Mouse (Mus musculus) hindbrain, embryonic 16.5 days (tissue): ENCODE measurements around the gene Pitpna. TPM values are rescaled to one million over a fixed set of nuclear protein-coding genes. Genes with fewer than 3 reads are reported as not detected.

Experiments used
- ATAC-seq: fragments of 200-750 bp; cut with Nextera tagmentation; 2 replicates; pipeline ENCODE4 v1.8.0; 2017; ENCODE audit warnings: moderate TSS enrichment, moderate library complexity
- H3K27ac ChIP-seq: fragments of 300-500 bp; sonication (generic); 2 replicates; pipeline ENCODE4 v1.5.1; 2014; ENCODE audit warnings: low read depth, mild to moderate bottlenecking, control low read depth, low read length, moderate library complexity
- H3K27me3 ChIP-seq: fragments of 300-500 bp; sonication (generic); replicated peaks from 2 replicates; pipeline ENCODE4 v1.6.1; 2014; ENCODE audit warnings: low read length; ENCODE audit not compliant: control insufficient read depth, insufficient read depth
- H3K36me3 ChIP-seq: fragments of 300-500 bp; sonication (generic); 2 replicates; pipeline ENCODE4 v1.6.1; 2014; ENCODE audit warnings: mild to moderate bottlenecking, low read length, moderate library complexity, mixed read lengths; ENCODE audit not compliant: control insufficient read depth, insufficient read depth
- H3K4me1 ChIP-seq: fragments of 300-500 bp; sonication (generic); 2 replicates; pipeline ENCODE4 v1.6.1; 2014; ENCODE audit warnings: low read depth, low read length; ENCODE audit not compliant: control insufficient read depth, insufficient read depth
- H3K4me2 ChIP-seq: fragments of 300-500 bp; sonication (generic); 2 replicates; pipeline ENCODE4 v1.6.1; 2014; ENCODE audit warnings: mild to moderate bottlenecking, low read length, control low read depth, moderate library complexity
- H3K4me3 ChIP-seq: fragments of 300-500 bp; sonication (generic); 2 replicates; pipeline ENCODE4 v1.5.1; 2014; ENCODE audit warnings: mild to moderate bottlenecking, low read length, control low read depth, moderate library complexity
- H3K9ac ChIP-seq: fragments of 300-500 bp; sonication (generic); 2 replicates; pipeline ENCODE4 v1.6.1; 2014; ENCODE audit warnings: low read depth, mild to moderate bottlenecking, control low read depth, low read length, moderate library complexity
- H3K9me3 ChIP-seq: fragments of 300-500 bp; sonication (generic); 2 replicates; pipeline ENCODE4 v1.6.1; 2014; ENCODE audit warnings: mild to moderate bottlenecking, low read length, moderate library complexity; ENCODE audit not compliant: control insufficient read depth
- WGBS: fragments of 180-500 bp; shearing (Covaris S2); extraction: QIAGEN DNeasy Blood & Tissue Kit; methylation state at CpG from one replicate; pipeline ENCODE4 v1.1.7; 2014; 5-methylcytosine and 5-hydroxymethylcytosine counted together
- polyA plus RNA-seq: library from polyadenylated mRNA; unstranded; fragments of >200 nt; fragmentation: Nextera tagmentation; extraction: Ambion mirVana; gene quantifications from 2 replicates; pipeline ENCODE4 v1.2.1, GENCODE M21; 2015

The Pitpna gene
- polyA plus RNA-seq, 1 experiment from 2014 or later = 109 TPM

GRCm38 (mm10) chr11:75581495-75582149 lies 6.3 kb upstream of the Pitpna start:
- 91% methylated on average over 7 of the region's 7 CpGs for WGBS

GRCm38 (mm10) chr11:75583521-75583920 lies 4.4 kb upstream of the Pitpna start:
- Histone ChIP-seq H3K36me3 (no peaks in the 10 kb centered on the region), H3K9ac (no peak overlapping the region)

More at GRCm38 (mm10) chr11:75581495-75582149, 6.3 kb upstream of the Pitpna start:
- H3K4me2 ChIP-seq = no peak overlapping the region
- no peak overlapping the region for H3K9ac ChIP-seq
- H3K27me3 ChIP-seq = no peaks in the 10 kb centered on the region
- H3K4me3 ChIP-seq = no peak overlapping the region
- no peak overlapping the region for H3K27ac ChIP-seq
- no peaks in the 10 kb centered on the region for H3K36me3 ChIP-seq
- H3K4me1 ChIP-seq = no peaks in the 10 kb centered on the region
- no peak for ATAC-seq
- no peaks in the 10 kb centered on the region for H3K9me3 ChIP-seq

GRCm38 (mm10) chr11:75585061-75585460 lies 2.8 kb upstream of the Pitpna start:
- Histone ChIP-seq H3K4me1 (peaks cover 14% of the 10 kb centered on the region), H3K4me2 (no peak overlapping the region), H3K27me3 (no peaks in the 10 kb centered on the region), H3K36me3 (no peaks in the 10 kb centered on the region), H3K9me3 (no peaks in the 10 kb centered on the region), H3K9ac (no peak overlapping the region), H3K4me3 (no peak overlapping the region), H3K27ac (no peak overlapping the region)
- WGBS = 85% methylated on average over 4 of the region's 4 CpGs
- ATAC-seq = no peak

More at GRCm38 (mm10) chr11:75583521-75583920, 4.4 kb upstream of the Pitpna start:
- no peak overlapping the region for H3K4me3 ChIP-seq
- no peak overlapping the region for H3K27ac ChIP-seq
- no peaks in the 10 kb centered on the region for H3K27me3 ChIP-seq
- no peaks in the 10 kb centered on the region for H3K4me1 ChIP-seq
- 77% methylated on average over 2 of the region's 2 CpGs for WGBS
- H3K9me3 ChIP-seq = no peaks in the 10 kb centered on the region
- H3K4me2 ChIP-seq = no peak overlapping the region
- no peak for ATAC-seq

- no peak overlapping the region for H3K4me2 ChIP-seq
These were observed 1.9 kb upstream of the Pitpna start for GRCm38 (mm10) chr11:75585978-75586377.

GRCm38 (mm10) chr11:75586963-75587362 lies 934 bp upstream of the Pitpna start:
- no peaks in the 10 kb centered on the region for H3K9me3 ChIP-seq
- peaks cover 1% of the 10 kb centered on the region; the same call in 1 of the 2 replicates for H3K36me3 ChIP-seq
- no peak overlapping the region for H3K4me2 ChIP-seq
- WGBS = 88% methylated on average over 5 of the region's 5 CpGs
- H3K4me1 ChIP-seq = peaks cover 16% of the 10 kb centered on the region
- ATAC-seq = no peak
- no peak overlapping the region for H3K9ac ChIP-seq
- no peaks in the 10 kb centered on the region for H3K27me3 ChIP-seq
- no peak overlapping the region for H3K27ac ChIP-seq
- no peak overlapping the region for H3K4me3 ChIP-seq

More at GRCm38 (mm10) chr11:75585978-75586377, 1.9 kb upstream of the Pitpna start:
- H3K27me3 ChIP-seq = no peaks in the 10 kb centered on the region
- ATAC-seq = no peak
- no peak overlapping the region for H3K4me3 ChIP-seq
- no peak overlapping the region for H3K27ac ChIP-seq
- WGBS = 79% methylated on average over 5 of the region's 5 CpGs
- no peaks in the 10 kb centered on the region for H3K9me3 ChIP-seq
- H3K4me1 ChIP-seq = peaks cover 16% of the 10 kb centered on the region
- no peak overlapping the region for H3K9ac ChIP-seq
- no peaks in the 10 kb centered on the region for H3K36me3 ChIP-seq

- Histone ChIP-seq H3K9me3 (no peaks in the 10 kb centered on the region), H3K27ac (peak overlapping the region; percentile 94), H3K4me3 (peak overlapping the region; percentile 91), H3K27me3 (no peaks in the 10 kb centered on the region), H3K4me1 (peaks cover 16% of the 10 kb centered on the region), H3K9ac (peak overlapping the region; percentile 93), H3K4me2 (peak overlapping the region; percentile 68), H3K36me3 (peaks cover 12% of the 10 kb centered on the region)
- peak; percentile 84 for ATAC-seq
- 1% methylated on average over 33 of the region's 37 CpGs for WGBS
These were observed 516 bp downstream of the Pitpna start for GRCm38 (mm10) chr11:75588285-75588941.

- Histone ChIP-seq H3K9ac (no peak overlapping the region), H3K4me2 (no peak overlapping the region), H3K4me1 (peaks cover 16% of the 10 kb centered on the region), H3K9me3 (no peaks in the 10 kb centered on the region), H3K4me3 (no peak overlapping the region), H3K27ac (no peak overlapping the region), H3K36me3 (peaks cover 17% of the 10 kb centered on the region), H3K27me3 (no peaks in the 10 kb centered on the region)
- 90% methylated on average over 5 of the region's 5 CpGs for WGBS
- ATAC-seq = no peak
These were observed 4.7 kb downstream of the Pitpna start for GRCm38 (mm10) chr11:75592612-75593011.

GRCm38 (mm10) chr11:75594431-75594830 lies 6.5 kb downstream of the Pitpna start:
- no peak overlapping the region for H3K9ac ChIP-seq
- no peak overlapping the region for H3K4me2 ChIP-seq
- ATAC-seq = no peak
- no peaks in the 10 kb centered on the region for H3K9me3 ChIP-seq
- H3K27me3 ChIP-seq = no peaks in the 10 kb centered on the region
- peaks cover 25% of the 10 kb centered on the region for H3K36me3 ChIP-seq
- no peak overlapping the region for H3K4me3 ChIP-seq
- no peak overlapping the region for H3K27ac ChIP-seq
- H3K4me1 ChIP-seq = peaks cover 8% of the 10 kb centered on the region
- 88% methylated on average over 9 of the region's 9 CpGs for WGBS

- 68% methylated on average over 2 of the region's 2 CpGs for WGBS
- Histone ChIP-seq H3K4me3 (no peak overlapping the region), H3K36me3 (peaks cover 26% of the 10 kb centered on the region), H3K27ac (no peak overlapping the region), H3K9me3 (no peaks in the 10 kb centered on the region), H3K27me3 (no peaks in the 10 kb centered on the region), H3K4me2 (no peak overlapping the region), H3K4me1 (no peaks in the 10 kb centered on the region), H3K9ac (no peak overlapping the region)
- ATAC-seq = no peak
These were observed 7.5 kb downstream of the Pitpna start for GRCm38 (mm10) chr11:75595404-75595803.
